Mouse (Mus musculus) C2C12 (cell line): Measurements from ENCODE around the gene Galnt17. TPM values are rescaled to one million over a fixed set of nuclear protein-coding genes. Genes with fewer than 3 reads are reported as not detected.
A peak's percentile ranks its signal among the peaks of the same experiment; 100 is the strongest.

Experiments used
- H3K27me3 ChIP-seq: one replicate; pipeline ENCODE4 v1.6.1; 2011; ENCODE audit not compliant: control insufficient read depth, insufficient read depth, insufficient read length
- H3K36me3 ChIP-seq: one replicate; pipeline ENCODE4 v1.6.1; 2011; ENCODE audit not compliant: control insufficient read depth, insufficient read depth
- H3K4me3 ChIP-seq: one replicate; pipeline ENCODE4 v1.5.1; 2011; ENCODE audit warnings: mild to moderate bottlenecking, control low read depth; ENCODE audit not compliant: poor library complexity, insufficient read depth, severe bottlenecking
- H3K79me2 ChIP-seq: one replicate; pipeline ENCODE4 v1.6.1; 2011; ENCODE audit not compliant: control insufficient read depth, insufficient read depth
- H3K79me3 ChIP-seq: one replicate; pipeline ENCODE4 v1.6.1; 2011; ENCODE audit warnings: low read depth, control low read depth
- H3ac ChIP-seq: one replicate; pipeline ENCODE3; 2011; ENCODE audit warnings: low read depth; ENCODE audit not compliant: control insufficient read depth, insufficient read length
- CEBPB ChIP-seq: IDR thresholded peaks from one replicate; pipeline ENCODE4 v1.6.1; 2011; ENCODE audit warnings: low read depth, mild to moderate bottlenecking, control low read depth, moderate library complexity
- CTCF ChIP-seq: IDR thresholded peaks from one replicate; pipeline ENCODE4 v1.5.1; 2011; ENCODE audit not compliant: control insufficient read depth, insufficient read depth, insufficient read length
- FOSL1 ChIP-seq: IDR thresholded peaks from one replicate; pipeline ENCODE4 v1.8.0; 2011; ENCODE audit warnings: mild to moderate bottlenecking, low read length; ENCODE audit not compliant: poor library complexity, insufficient read depth, severe bottlenecking
- MAX ChIP-seq: IDR thresholded peaks from one replicate; pipeline ENCODE4 v1.6.1; 2011; ENCODE audit warnings: mild to moderate bottlenecking, control low read depth
- MYOD1 ChIP-seq: IDR thresholded peaks from one replicate; pipeline ENCODE4 v1.6.1; 2011; ENCODE audit warnings: low read depth; ENCODE audit not compliant: control insufficient read depth, insufficient read length
- MYOG ChIP-seq: IDR thresholded peaks from one replicate; pipeline ENCODE4 v1.6.1; 2011; ENCODE audit not compliant: control insufficient read depth, insufficient read length; ENCODE audit errors: extremely low read depth
- USF1 ChIP-seq: IDR thresholded peaks from one replicate; pipeline ENCODE4 v1.6.1; 2011; ENCODE audit warnings: low read depth, mild to moderate bottlenecking, control low read depth, moderate library complexity
- long read RNA-seq, 2 experiments: library from polyadenylated mRNA; unstranded; transcript quantifications; one replicate each; pipeline ENCODE4 v2.0.0; 2019 to 2020
- polyA plus RNA-seq: library from polyadenylated mRNA; unstranded; fragments of >200 nt; fragmentation: generic; extraction: Trizol; gene quantifications from one replicate; pipeline ENCODE4 v1.2.1, GENCODE M21; 2012; ENCODE audit warnings: missing spikeins

Gene Galnt17
- 0.04 TPM for polyA plus RNA-seq
- long read RNA-seq, experiment 1: 0 reads
- long read RNA-seq, experiment 2: 0 reads

GRCm38 (mm10) chr5:131308397-131308796 lies at the start of gene Galnt17:
Gene Galnt17 (minus strand): TSS chr5:131308497.
- H3ac ChIP-seq: peak within 1 kb of the TSS; percentile 18

DNA sequence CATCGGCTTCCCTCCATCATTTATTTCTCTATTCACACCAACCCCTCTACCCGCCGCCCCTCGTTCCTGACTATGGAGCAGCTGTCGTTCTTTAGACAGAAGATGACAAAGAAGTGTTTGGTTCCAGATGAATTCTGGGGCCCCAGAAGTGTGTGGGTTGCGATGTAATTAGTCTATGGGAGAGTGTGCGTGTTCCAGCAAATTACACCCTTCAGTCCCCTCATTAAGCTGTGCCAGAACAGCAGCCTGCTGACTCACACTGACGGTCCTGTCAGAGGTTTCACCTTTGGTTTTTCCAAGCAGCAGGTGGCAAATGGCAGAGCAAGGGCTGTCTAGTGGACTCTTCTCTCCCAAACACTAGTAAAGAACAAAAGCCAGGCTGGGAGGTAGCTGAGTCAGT lies 26.2 kb upstream of the Galnt17 start:
- Histone ChIP-seq H3K27me3 (no peaks in the 10 kb centered on the region), H3K79me3 (no peaks in the 10 kb centered on the region), H3K79me2 (no peaks in the 10 kb centered on the region), H3K36me3 (no peaks in the 10 kb centered on the region), H3K4me3 (no peak overlapping the region), H3ac (no peak overlapping the region)
- TF ChIP-seq MAX: no peak
- no peak for TF ChIP-seq CEBPB
- no peak for TF ChIP-seq MYOD1
- TF ChIP-seq MYOG: no peak
- TF ChIP-seq CTCF: no peak
- TF ChIP-seq FOSL1: no peak
- no peak for TF ChIP-seq USF1

More at GRCm38 (mm10) chr5:131308397-131308796, at the start of gene Galnt17:
- Histone ChIP-seq H3K79me3 (no peaks in the 10 kb centered on the region), H3K4me3 (no peak within 1 kb of the TSS), H3K27me3 (no peaks in the 10 kb centered on the region), H3K36me3 (no peaks in the 10 kb centered on the region), H3K79me2 (no peaks in the 10 kb centered on the region)
- no peak for TF ChIP-seq CEBPB
- TF ChIP-seq MAX: no peak
- TF ChIP-seq CTCF: no peak
- TF ChIP-seq MYOG: no peak
- TF ChIP-seq FOSL1: no peak
- no peak for TF ChIP-seq USF1
- no peak for TF ChIP-seq MYOD1

GRCm38 (mm10) chr5:131321286-131321685 lies 13.0 kb upstream of the Galnt17 start:
- Histone ChIP-seq H3K79me3 (no peaks in the 10 kb centered on the region), H3K27me3 (no peaks in the 10 kb centered on the region), H3K4me3 (no peak overlapping the region), H3K79me2 (no peaks in the 10 kb centered on the region), H3ac (no peak overlapping the region), H3K36me3 (no peaks in the 10 kb centered on the region)
- TF ChIP-seq MAX (no peak), FOSL1 (no peak), CEBPB (no peak), MYOD1 (no peak), USF1 (no peak), MYOG (no peak), CTCF (no peak)

GRCm38 (mm10) chr5:131319605-131320004 lies 11.3 kb upstream of the Galnt17 start:
- TF ChIP-seq CTCF: no peak
- TF ChIP-seq FOSL1: no peak
- TF ChIP-seq MYOD1: no peak
- TF ChIP-seq MYOG: no peak
- no peak for TF ChIP-seq MAX
- no peak for TF ChIP-seq CEBPB
- TF ChIP-seq USF1: no peak
- Histone ChIP-seq H3K27me3 (no peaks in the 10 kb centered on the region), H3K79me2 (no peaks in the 10 kb centered on the region), H3ac (no peak overlapping the region), H3K79me3 (no peaks in the 10 kb centered on the region), H3K4me3 (no peak overlapping the region), H3K36me3 (no peaks in the 10 kb centered on the region)

GRCm38 (mm10) chr5:131319141-131319540 lies 10.8 kb upstream of the Galnt17 start:
- no peaks in the 10 kb centered on the region for H3K36me3 ChIP-seq
- H3K4me3 ChIP-seq: no peak overlapping the region
- no peaks in the 10 kb centered on the region for H3K27me3 ChIP-seq
- no peak overlapping the region for H3ac ChIP-seq
- H3K79me3 ChIP-seq: no peaks in the 10 kb centered on the region
- H3K79me2 ChIP-seq: no peaks in the 10 kb centered on the region
- TF ChIP-seq USF1: no peak
- no peak for TF ChIP-seq CEBPB
- TF ChIP-seq FOSL1: no peak
- no peak for TF ChIP-seq CTCF
- TF ChIP-seq MYOG: no peak
- TF ChIP-seq MAX: no peak
- no peak for TF ChIP-seq MYOD1
